Mouse (Mus musculus) cortical plate, adult 2 months (tissue): ENCODE data around the gene Mttp.

Experiments
- CTCF ChIP-seq: fragments of 200-500 bp; IDR thresholded peaks from 2 replicates; pipeline ENCODE4 v1.5.1; 2011; ENCODE audit warnings: mild to moderate bottlenecking, control low read depth, low read length; ENCODE audit not compliant: insufficient read depth; ENCODE audit errors: extremely low read depth
- POLR2A ChIP-seq: fragments of 200-500 bp; IDR thresholded peaks from 2 replicates; pipeline ENCODE4 v1.6.1; 2011; ENCODE audit warnings: mild to moderate bottlenecking, low read length, control low read depth; ENCODE audit not compliant: insufficient read depth; ENCODE audit errors: extremely low read depth

DNA sequence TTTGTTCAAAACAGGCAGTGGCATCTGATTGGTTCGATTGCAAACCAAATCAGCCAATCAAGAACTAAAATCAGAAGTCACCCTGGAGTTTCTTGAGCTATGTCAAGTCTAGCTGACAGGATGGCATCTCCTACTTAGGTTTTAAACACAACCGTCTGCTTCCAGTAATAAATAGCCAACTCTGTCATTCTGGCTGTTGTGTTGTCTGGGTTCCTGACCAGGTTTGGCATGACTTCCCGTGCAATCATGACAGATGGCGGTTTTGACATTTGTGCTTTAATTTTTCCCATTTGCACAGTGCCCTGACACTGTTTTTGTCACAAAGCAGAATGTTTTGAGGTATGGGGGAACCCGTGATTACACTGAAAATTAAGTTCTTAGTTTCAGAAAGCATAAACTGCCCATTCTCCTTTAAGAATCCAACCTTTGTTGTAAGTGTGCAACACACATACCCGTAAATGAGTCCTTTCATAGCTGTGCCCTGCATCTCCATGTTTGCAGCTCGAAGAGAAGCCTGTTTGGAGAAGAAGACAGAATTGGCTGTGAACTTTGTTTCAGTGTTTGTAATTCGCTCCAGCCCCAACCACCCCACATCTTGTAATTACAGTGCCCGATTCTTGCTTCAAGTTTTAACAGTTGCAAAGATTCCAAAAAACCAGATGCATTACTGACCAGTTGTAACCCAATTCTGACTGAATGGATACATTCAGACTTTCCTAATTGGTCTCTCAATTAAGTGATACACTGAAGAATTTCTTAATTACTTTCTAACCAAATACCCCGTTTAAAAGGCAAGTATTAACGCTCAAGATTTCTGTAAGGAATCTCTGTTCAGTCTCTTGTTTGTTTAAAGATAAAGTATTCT, 67.1 kb downstream of the Mttp start:
- TF ChIP-seq CTCF (no peak), POLR2A (no peak)
